8 mouse cellular contexts compared by ENCODE assay signal in the genomic region with DNA sequence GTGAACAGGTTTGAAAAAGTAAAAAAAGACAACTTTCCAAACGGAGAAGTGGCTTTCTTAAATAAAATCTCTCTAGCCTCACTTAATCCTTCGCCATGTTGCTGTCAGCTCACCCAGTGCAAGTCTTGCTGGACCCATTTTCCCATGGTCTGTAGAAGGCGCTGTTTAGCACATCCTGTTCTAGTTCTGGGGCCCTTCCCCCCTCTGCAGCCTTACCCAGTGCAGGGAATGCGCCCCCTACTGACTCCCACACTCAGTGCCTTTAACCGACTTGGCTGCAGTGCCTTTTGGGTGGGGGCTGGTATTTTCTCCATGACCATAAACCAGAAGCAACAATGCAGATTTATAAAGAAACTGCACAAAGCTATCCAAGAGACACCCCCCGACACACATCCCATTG. TPM values are rescaled to one million over a fixed set of nuclear protein-coding genes. Genes with fewer than 3 reads are reported as not detected.
DNase-seq lines count a peak whose midpoint lies in the region; ATAC-seq and TF ChIP-seq lines count a peak whose summit lies in the region.

No protein-coding gene starts in this region.

- H3K9me3 ChIP-seq in ES-E14 (ENCODE audit: control insufficient read depth, insufficient read depth, low read depth, low read length), result no peaks in the 10 kb centered on the region
- H3K9me3 ChIP-seq in forebrain, embryonic 15.5 days, result no peaks in the 10 kb centered on the region

- no peaks in the 10 kb centered on the region for H3K27me3 ChIP-seq in forebrain, embryonic 15.5 days

- 5% methylated on average over 6 of the region's 6 CpGs for WGBS in forebrain, embryonic 15.5 days
- WGBS in lung, adult 2 months, result 5% methylated on average over 6 of the region's 6 CpGs

- H3K4me3 ChIP-seq in ES-E14 (ENCODE audit: insufficient read depth in 1 of 2, low read depth in 1 of 2, low read length in 2 of 2, poor library complexity in 1 of 2, severe bottlenecking in 1 of 2), result peak overlapping the region; percentile 89 to 100
- H3K4me3 ChIP-seq in forebrain, embryonic 15.5 days, result peak overlapping the region; percentile 100
- peak overlapping the region; percentile 92 for H3K4me3 ChIP-seq in lung, adult 2 months (replicated peaks; ENCODE audit: extremely low read depth, low read depth, low read length)

- intact Hi-C loops in heart, postnatal 25 days (cut with DNase I), result no loop called here

- in situ Hi-C loops in ES-E14 (cut with MboI; ENCODE audit: low sequenced_read_pairs in 2 of 2, unreplicated experiment in 2 of 2), result loop anchor here in 1 of 2 experiments (10.0 kb wide), 1 partner anchor 80 kb away; no protein-coding TSS in a partner anchor

- TF ChIP-seq POLR2A in lung, adult 2 months (IDR thresholded peaks at IDR 0.05; ENCODE audit: borderline replicate concordance, extremely low read depth, low read depth, low read length), result no peak

- peak overlapping the region; percentile 99; the same call in 1 of the 2 replicates for H3K9ac ChIP-seq in ES-E14 (ENCODE audit: insufficient read depth, low read depth, low read length, poor library complexity, severe bottlenecking)
- H3K9ac ChIP-seq in forebrain, embryonic 15.5 days (replicated peaks), result peak overlapping the region; percentile 100

- TF ChIP-seq CTCF in lung, adult 2 months (IDR thresholded peaks at IDR 0.05; ENCODE audit: insufficient read depth, low read length), result peak; percentile 93

- no peak overlapping the region; the same call in 1 of the 2 replicates for H3K27ac ChIP-seq in ES-E14 (ENCODE audit: insufficient read depth, low read depth, low read length, poor library complexity, severe bottlenecking)
- peak overlapping the region; percentile 99 for H3K27ac ChIP-seq in forebrain, embryonic 15.5 days (replicated peaks)

- H3K4me2 ChIP-seq in forebrain, embryonic 15.5 days (replicated peaks), result peak overlapping the region; percentile 79

- peaks cover 2 to 8% of the 10 kb centered on the region in 2 experiments; a peak in 3 of 4 replicates for H3K4me1 ChIP-seq in ES-E14 (ENCODE audit: control insufficient read depth in 2 of 2, insufficient read depth in 2 of 2, low read length in 2 of 2, poor library complexity in 1 of 2)
- H3K4me1 ChIP-seq in forebrain, embryonic 15.5 days, result peaks cover 43% of the 10 kb centered on the region
- H3K4me1 ChIP-seq in lung, adult 2 months (ENCODE audit: control insufficient read depth, insufficient read depth, low read length), result peaks cover 27% of the 10 kb centered on the region

- peaks cover 10% of the 10 kb centered on the region for H3K36me3 ChIP-seq in ES-E14 (ENCODE audit: control insufficient read depth, insufficient read depth, low read length, poor library complexity, severe bottlenecking)
- peaks cover 28% of the 10 kb centered on the region; the same call in 1 of the 2 replicates for H3K36me3 ChIP-seq in forebrain, embryonic 15.5 days

- peak; percentile 96 for DNase-seq in ES-E14 (ENCODE audit: low read depth, low spot score)
- peak; percentile 83 for DNase-seq in cerebellum, adult 11-12 months
- DNase-seq in heart, postnatal 25 days (ENCODE audit: low spot score), result peak; percentile 60
- peak; percentile 87 to 95 for DNase-seq in layer of hippocampus, adult 18-20 months (ENCODE audit: low spot score in 2 of 2)
- peak; percentile 77 for DNase-seq in lung, adult 2 months
- peak; percentile 65 to 78 for DNase-seq in thymus, adult 18-20 months

- ATAC-seq in forebrain, embryonic 15.5 days (replicated peaks), result peak; percentile 32
- ATAC-seq in neutrophil, adult 5-6 weeks (ENCODE audit: extremely low read depth, insufficient number of reproducible peaks, low FRiP score, poor library complexity, severe bottlenecking), result peak; percentile 75

TF ChIP-seq in ES-E14, 5 proteins besides CTCF, POLR2A, EP300 and RAD21:
- TF ChIP-seq ZC3H11A (IDR thresholded peaks at IDR 0.05; ENCODE audit: borderline replicate concordance, low read depth, low read length) (0 out of 2 replicates have a peak, but pooled peaks have one; percentile 12), HCFC1 (IDR thresholded peaks at IDR 0.05; ENCODE audit: borderline replicate concordance, insufficient read depth, low read length) (0 out of 2 replicates have a peak, but pooled peaks have one; percentile 33), ZNF384 (IDR thresholded peaks at IDR 0.05; ENCODE audit: low read depth, low read length) (no peak), CHD2 (IDR thresholded peaks at IDR 0.05; ENCODE audit: low read depth, low read length) (peak; percentile 79), MAFK (IDR thresholded peaks at IDR 0.05; ENCODE audit: insufficient read depth, low read depth, low read length) (no peak)

RNA-seq across cellular contexts. Expression of gene Adnp, which starts 1.6 kb away (rescaled TPM):
- total RNA-seq in ES-E14 (2012; rRNA removed), result 13.2 and 15.9 TPM in 2 replicates
- polyA plus RNA-seq in forebrain, embryonic 15.5 days (2015; fragmentation: Nextera tagmentation; extraction: Ambion mirVana), result 4.4 and 13.6 TPM in 2 replicates
- 10 to 100 TPM; 30.5 to 32.7 TPM for total RNA-seq in heart, postnatal 25 days (2021)
- total RNA-seq in layer of hippocampus, adult 18-20 months (2021), result 10 to 100 TPM; 82.7 to 90.3 TPM
- 16.2 and 18.3 TPM in 2 replicates for polyA plus RNA-seq in lung, adult 2 months (2012; rRNA removed)
- 8.1 and 13.3 TPM in 2 replicates for total RNA-seq in neutrophil, adult 5-6 weeks (2017)

RNA-seq across cellular contexts. Expression of gene Gm20716, which starts 24.9 kb away (rescaled TPM):
- total RNA-seq in ES-E14 (2012; rRNA removed), result 37.3 and 41.7 TPM in 2 replicates
- polyA plus RNA-seq in forebrain, embryonic 15.5 days (2015; fragmentation: Nextera tagmentation; extraction: Ambion mirVana), result 26.0 and 28.0 TPM in 2 replicates
- 10 to 100 TPM; 12.6 to 13.6 TPM for total RNA-seq in heart, postnatal 25 days (2021)
- total RNA-seq in layer of hippocampus, adult 18-20 months (2021), result 10 to 100 TPM; 24.7 to 31.3 TPM
- 0.48 and 5.4 TPM in 2 replicates for polyA plus RNA-seq in lung, adult 2 months (2012; rRNA removed)
- 42.1 and 44.1 TPM in 2 replicates for total RNA-seq in neutrophil, adult 5-6 weeks (2017)

RNA-seq across cellular contexts. Expression of gene Dpm1, which starts 25.1 kb away (rescaled TPM):
- 40.1 and 47.3 TPM in 2 replicates for total RNA-seq in ES-E14 (2012; rRNA removed)
- polyA plus RNA-seq in forebrain, embryonic 15.5 days (2015; fragmentation: Nextera tagmentation; extraction: Ambion mirVana), result 63.2 and 74.5 TPM in 2 replicates
- total RNA-seq in heart, postnatal 25 days (2021), result 10 to 100 TPM; 61.8 to 70.6 TPM
- total RNA-seq in layer of hippocampus, adult 18-20 months (2021), result 10 to 100 TPM; 68.3 to 74.5 TPM
- 21.4 and 25.5 TPM in 2 replicates for polyA plus RNA-seq in lung, adult 2 months (2012; rRNA removed)
- 27.6 and 36.0 TPM in 2 replicates for total RNA-seq in neutrophil, adult 5-6 weeks (2017)

RNA-seq across cellular contexts. Expression of gene Mocs3, which starts 25.2 kb away (rescaled TPM):
- total RNA-seq in ES-E14 (2012; rRNA removed), result 10.7 and 12.1 TPM in 2 replicates
- 10.2 and 10.3 TPM in 2 replicates for polyA plus RNA-seq in forebrain, embryonic 15.5 days (2015; fragmentation: Nextera tagmentation; extraction: Ambion mirVana)
- 1 to 10 TPM; 6.2 to 7.1 TPM for total RNA-seq in heart, postnatal 25 days (2021)
- 10 to 100 TPM; 18.1 to 18.2 TPM for total RNA-seq in layer of hippocampus, adult 18-20 months (2021)
- polyA plus RNA-seq in lung, adult 2 months (2012; rRNA removed), result 14.4 and 25.9 TPM in 2 replicates
- total RNA-seq in neutrophil, adult 5-6 weeks (2017), result 4.7 and 6.1 TPM in 2 replicates
